Mouse (Mus musculus) midbrain, embryonic 12.5 days (tissue): ENCODE measurements around the gene Xrcc5. TPM values are rescaled to one million over a fixed set of nuclear protein-coding genes. Genes with fewer than 3 reads are reported as not detected.

Source experiments
- ATAC-seq: fragments of 200-750 bp; cut with Nextera tagmentation; 2 replicates; pipeline ENCODE4 v1.8.0; 2017; ENCODE audit warnings: low read depth, moderate TSS enrichment, moderate library complexity; ENCODE audit not compliant: low FRiP score
- H3K27ac ChIP-seq: fragments of 300-500 bp; sonication (generic); replicated peaks from 2 replicates; pipeline ENCODE4 v1.5.1; 2016; ENCODE audit warnings: mild to moderate bottlenecking
- H3K27me3 ChIP-seq: fragments of 300-500 bp; sonication (generic); 2 replicates; pipeline ENCODE4 v1.6.1; 2016; ENCODE audit warnings: mild to moderate bottlenecking
- H3K36me3 ChIP-seq: fragments of 300-500 bp; sonication (generic); 2 replicates; pipeline ENCODE4 v1.6.1; 2016
- H3K4me1 ChIP-seq: fragments of 300-500 bp; sonication (generic); 2 replicates; pipeline ENCODE4 v1.6.1; 2016
- H3K4me2 ChIP-seq: fragments of 300-500 bp; sonication (generic); replicated peaks from 2 replicates; pipeline ENCODE4 v1.6.1; 2016; ENCODE audit warnings: mild to moderate bottlenecking, moderate library complexity
- H3K4me3 ChIP-seq: fragments of 300-500 bp; sonication (generic); 2 replicates; pipeline ENCODE4 v1.5.1; 2016; ENCODE audit warnings: mild to moderate bottlenecking
- H3K9ac ChIP-seq: fragments of 300-500 bp; sonication (generic); replicated peaks from 2 replicates; pipeline ENCODE4 v1.6.1; 2016; ENCODE audit warnings: mild to moderate bottlenecking, moderate library complexity
- H3K9me3 ChIP-seq: fragments of 300-500 bp; sonication (generic); 2 replicates; pipeline ENCODE4 v1.6.1; 2016; ENCODE audit warnings: mild to moderate bottlenecking
- WGBS: fragments of 180-500 bp; shearing (Covaris S2); methylation state at CpG from one replicate; pipeline ENCODE4 v1.1.7; 2016; 5-methylcytosine and 5-hydroxymethylcytosine counted together
- polyA plus RNA-seq: library from polyadenylated mRNA; unstranded; fragments of >200 nt; fragmentation: Nextera tagmentation; extraction: Ambion mirVana; gene quantifications from 2 replicates; pipeline ENCODE4 v1.2.1, GENCODE M21; 2016

Xrcc5 gene
- polyA plus RNA-seq, 1 experiment from 2014 or later = 39.9 TPM

GRCm38 (mm10) chr1:72316901-72317300 is 9.7 kb downstream of the Xrcc5 start:
- Histone ChIP-seq H3K4me2 (no peak overlapping the region), H3K9me3 (no peaks in the 10 kb centered on the region), H3K27me3 (no peaks in the 10 kb centered on the region), H3K4me3 (no peak overlapping the region), H3K9ac (no peak overlapping the region), H3K27ac (no peak overlapping the region), H3K36me3 (peaks cover 47% of the 10 kb centered on the region), H3K4me1 (no peaks in the 10 kb centered on the region)
- WGBS = 87% methylated on average over 7 of the region's 7 CpGs
- ATAC-seq = no peak

- H3K9ac ChIP-seq = no peak overlapping the region
- H3K9me3 ChIP-seq = no peaks in the 10 kb centered on the region
- H3K4me1 ChIP-seq = no peaks in the 10 kb centered on the region
- no peaks in the 10 kb centered on the region for H3K27me3 ChIP-seq
- H3K27ac ChIP-seq = no peak overlapping the region
- H3K4me3 ChIP-seq = no peak overlapping the region
- H3K36me3 ChIP-seq = peaks cover 57% of the 10 kb centered on the region
- 92% methylated on average over 5 of the region's 5 CpGs for WGBS
- ATAC-seq = no peak
- H3K4me2 ChIP-seq = no peak overlapping the region
Observed at GRCm38 (mm10) chr1:72320759-72321158, 13.5 kb downstream of the Xrcc5 start.

DNA sequence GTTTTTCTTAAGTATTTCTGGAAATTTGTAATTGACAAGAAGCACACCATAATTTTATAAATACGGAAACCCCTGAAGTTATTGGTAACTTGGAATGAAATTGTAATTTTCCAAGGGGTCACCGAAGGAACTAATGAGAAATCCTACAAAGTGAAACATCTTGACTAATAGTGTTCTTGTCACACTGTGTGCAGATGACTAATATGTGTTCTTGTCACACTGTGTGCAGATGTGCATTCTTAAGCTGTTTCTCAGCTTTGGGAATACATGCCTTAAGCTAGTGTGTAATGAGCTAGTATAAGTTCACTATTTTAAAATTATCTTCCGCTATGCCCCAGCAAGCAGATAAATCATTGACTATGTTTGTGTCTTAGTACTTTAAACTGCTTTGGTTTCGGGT is 16.0 kb downstream of the Xrcc5 start:
- no peak overlapping the region for H3K27ac ChIP-seq
- no peaks in the 10 kb centered on the region for H3K9me3 ChIP-seq
- ATAC-seq = no peak
- H3K27me3 ChIP-seq = no peaks in the 10 kb centered on the region
- 94% methylated on average over 4 of the region's 4 CpGs for WGBS
- no peak overlapping the region for H3K9ac ChIP-seq
- no peak overlapping the region for H3K4me2 ChIP-seq
- H3K36me3 ChIP-seq = peaks cover 66% of the 10 kb centered on the region
- H3K4me3 ChIP-seq = no peak overlapping the region
- H3K4me1 ChIP-seq = no peaks in the 10 kb centered on the region

- Histone ChIP-seq H3K27ac (no peak overlapping the region), H3K4me2 (no peak overlapping the region), H3K4me1 (no peaks in the 10 kb centered on the region), H3K4me3 (no peak overlapping the region), H3K27me3 (no peaks in the 10 kb centered on the region), H3K36me3 (peaks cover 63% of the 10 kb centered on the region), H3K9ac (no peak overlapping the region), H3K9me3 (no peaks in the 10 kb centered on the region)
- no peak for ATAC-seq
- 91% methylated on average over 11 of the region's 11 CpGs for WGBS
Observed at GRCm38 (mm10) chr1:72326162-72326821, 19.1 kb downstream of the Xrcc5 start.

DNA sequence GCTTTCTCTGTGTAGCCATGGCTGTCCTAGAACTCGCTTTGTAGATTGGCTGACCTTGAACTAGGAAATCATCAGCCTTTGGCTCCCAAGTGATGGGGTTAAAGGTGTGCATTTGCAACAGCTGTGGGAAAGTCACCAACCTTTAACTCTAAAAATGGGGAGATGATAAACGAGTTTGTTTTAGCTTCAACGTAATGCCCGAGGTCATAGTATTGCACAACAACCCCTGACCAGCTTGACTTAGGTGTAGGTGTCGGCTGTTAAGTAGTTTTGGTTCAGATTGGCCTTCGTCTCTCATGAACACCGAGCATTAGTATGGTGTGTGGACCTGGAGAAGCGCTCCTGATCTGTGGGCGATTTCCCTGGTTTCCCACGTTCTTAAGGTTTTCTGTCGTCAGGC is 27.6 kb downstream of the Xrcc5 start:
- H3K4me3 ChIP-seq = no peak overlapping the region
- H3K27me3 ChIP-seq = no peaks in the 10 kb centered on the region
- H3K27ac ChIP-seq = no peak overlapping the region
- peaks cover 44% of the 10 kb centered on the region for H3K36me3 ChIP-seq
- H3K4me1 ChIP-seq = no peaks in the 10 kb centered on the region
- no peaks in the 10 kb centered on the region for H3K9me3 ChIP-seq
- H3K4me2 ChIP-seq = no peak overlapping the region
- no peak for ATAC-seq
- H3K9ac ChIP-seq = no peak overlapping the region
- 93% methylated on average over 11 of the region's 11 CpGs for WGBS

DNA sequence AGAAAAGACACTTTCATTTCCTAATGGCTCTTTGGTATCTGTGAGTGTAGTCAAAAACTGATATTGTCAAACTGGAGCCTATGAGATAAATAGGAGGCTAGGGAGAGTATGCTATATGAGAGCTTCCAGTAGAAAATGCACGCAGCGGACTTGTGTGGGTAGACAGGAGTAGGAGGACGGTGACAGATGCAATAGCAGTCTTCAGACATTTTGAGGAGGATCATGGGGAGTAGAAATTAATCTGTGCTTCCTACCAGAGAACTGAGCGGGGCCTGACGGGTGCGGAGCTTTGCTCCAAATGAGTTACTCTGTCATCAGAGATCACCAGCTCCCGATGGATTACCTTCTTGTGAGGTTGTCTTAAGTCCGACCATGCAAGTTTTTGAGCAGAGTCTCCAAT is 29.6 kb downstream of the Xrcc5 start:
- no peak for ATAC-seq
- 94% methylated on average over 8 of the region's 8 CpGs for WGBS
- Histone ChIP-seq H3K4me2 (no peak overlapping the region), H3K27me3 (no peaks in the 10 kb centered on the region), H3K36me3 (peaks cover 46% of the 10 kb centered on the region), H3K27ac (no peak overlapping the region), H3K9ac (no peak overlapping the region), H3K4me3 (no peak overlapping the region), H3K4me1 (no peaks in the 10 kb centered on the region), H3K9me3 (no peaks in the 10 kb centered on the region)

DNA sequence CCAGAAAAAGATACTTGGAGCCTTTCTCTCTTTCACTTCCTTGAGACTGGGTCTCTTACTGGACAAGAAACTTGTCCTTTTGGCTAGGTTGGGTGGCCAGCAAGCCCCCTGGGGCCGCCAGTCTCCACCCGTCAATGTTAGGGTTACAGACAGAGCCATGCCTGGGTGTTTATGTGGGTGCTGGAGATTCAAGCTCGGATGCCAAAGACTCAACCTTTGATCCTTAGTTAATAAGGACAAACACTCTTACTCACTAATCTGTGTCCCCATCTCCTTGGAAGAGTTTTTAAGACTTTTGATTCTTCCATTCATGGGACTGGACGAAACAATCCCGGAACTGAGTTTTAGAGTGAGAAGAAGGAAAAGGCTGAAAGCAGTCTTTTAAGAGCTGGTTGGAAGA is 31.1 kb downstream of the Xrcc5 start:
- no peak for ATAC-seq
- 87% methylated on average over 5 of the region's 5 CpGs for WGBS
- Histone ChIP-seq H3K9ac (no peak overlapping the region), H3K4me2 (no peak overlapping the region), H3K27ac (no peak overlapping the region), H3K27me3 (no peaks in the 10 kb centered on the region), H3K4me3 (no peak overlapping the region), H3K4me1 (no peaks in the 10 kb centered on the region), H3K9me3 (no peaks in the 10 kb centered on the region), H3K36me3 (peaks cover 47% of the 10 kb centered on the region)

- Histone ChIP-seq H3K9me3 (no peaks in the 10 kb centered on the region), H3K9ac (no peak overlapping the region), H3K36me3 (peaks cover 44% of the 10 kb centered on the region), H3K4me2 (no peak overlapping the region), H3K4me3 (no peak overlapping the region), H3K27me3 (no peaks in the 10 kb centered on the region), H3K27ac (no peak overlapping the region), H3K4me1 (no peaks in the 10 kb centered on the region)
- no peak for ATAC-seq
- 75% methylated on average over 6 of the region's 6 CpGs for WGBS
Observed at GRCm38 (mm10) chr1:72347873-72348272, 40.7 kb downstream of the Xrcc5 start.

GRCm38 (mm10) chr1:72354856-72355255 is 47.6 kb downstream of the Xrcc5 start:
- no peaks in the 10 kb centered on the region for H3K27me3 ChIP-seq
- no peak overlapping the region for H3K27ac ChIP-seq
- peaks cover 34% of the 10 kb centered on the region for H3K36me3 ChIP-seq
- no peak overlapping the region for H3K9ac ChIP-seq
- H3K4me1 ChIP-seq = no peaks in the 10 kb centered on the region
- H3K4me3 ChIP-seq = no peak overlapping the region
- 98% methylated on average over 2 of the region's 2 CpGs for WGBS
- ATAC-seq = no peak
- no peaks in the 10 kb centered on the region for H3K9me3 ChIP-seq
- no peak overlapping the region for H3K4me2 ChIP-seq

DNA sequence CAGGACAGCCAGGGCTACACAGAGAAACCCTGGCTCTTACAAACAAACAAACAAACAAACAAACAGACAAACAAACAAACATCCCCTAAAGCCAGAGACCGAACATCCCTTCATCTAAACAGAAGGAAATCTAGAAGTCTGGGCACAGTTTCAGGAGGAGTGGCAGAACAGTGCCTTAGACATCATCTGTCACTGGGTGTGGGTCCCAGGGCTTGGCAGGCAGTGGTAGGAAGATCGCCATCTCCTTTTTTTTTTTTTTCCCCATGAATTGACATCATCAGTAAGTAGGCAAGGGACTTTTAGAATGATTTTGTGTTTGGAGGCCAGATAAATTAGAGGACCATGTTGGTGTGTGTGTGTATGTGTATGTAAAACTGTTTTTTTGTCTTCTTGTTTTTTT is 51.0 kb downstream of the Xrcc5 start:
- H3K9me3 ChIP-seq = no peaks in the 10 kb centered on the region
- ATAC-seq = no peak
- no peak overlapping the region for H3K4me2 ChIP-seq
- H3K27me3 ChIP-seq = no peaks in the 10 kb centered on the region
- no peak overlapping the region for H3K4me3 ChIP-seq
- no peak overlapping the region for H3K9ac ChIP-seq
- WGBS = 92% methylated on average over 2 of the region's 2 CpGs
- peaks cover 29% of the 10 kb centered on the region for H3K36me3 ChIP-seq
- no peak overlapping the region for H3K27ac ChIP-seq
- H3K4me1 ChIP-seq = no peaks in the 10 kb centered on the region

DNA sequence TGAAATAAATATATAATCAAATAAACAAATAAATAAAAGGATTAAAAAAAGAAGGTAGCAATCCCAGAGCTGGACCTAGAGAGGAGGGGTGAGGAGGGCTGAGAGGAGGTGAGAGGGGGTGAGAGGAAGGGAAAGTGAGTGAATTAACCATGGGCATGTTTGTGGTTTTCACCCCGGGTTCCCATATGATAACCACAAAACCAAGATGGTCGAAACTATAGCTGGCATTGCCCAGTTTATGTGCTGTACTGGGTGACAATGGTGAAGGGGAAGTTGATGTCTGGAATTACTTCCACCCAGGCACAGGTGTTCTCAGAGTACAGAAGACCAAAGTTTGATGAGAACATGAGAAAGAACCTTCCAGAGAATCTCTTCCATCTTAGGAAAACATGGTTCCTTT is 52.2 kb downstream of the Xrcc5 start:
- WGBS = 94% methylated on average over 2 of the region's 2 CpGs
- Histone ChIP-seq H3K4me1 (no peaks in the 10 kb centered on the region), H3K9ac (no peak overlapping the region), H3K36me3 (peaks cover 26% of the 10 kb centered on the region), H3K27ac (no peak overlapping the region), H3K9me3 (no peaks in the 10 kb centered on the region), H3K27me3 (no peaks in the 10 kb centered on the region), H3K4me2 (no peak overlapping the region), H3K4me3 (no peak overlapping the region)
- ATAC-seq = no peak

- no peaks in the 10 kb centered on the region for H3K9me3 ChIP-seq
- no peak overlapping the region for H3K4me3 ChIP-seq
- no peaks in the 10 kb centered on the region for H3K27me3 ChIP-seq
- no peak for ATAC-seq
- no peak overlapping the region for H3K9ac ChIP-seq
- H3K4me1 ChIP-seq = no peaks in the 10 kb centered on the region
- H3K27ac ChIP-seq = no peak overlapping the region
- 91% methylated on average over 4 of the region's 4 CpGs for WGBS
- H3K4me2 ChIP-seq = no peak overlapping the region
- H3K36me3 ChIP-seq = peaks cover 15% of the 10 kb centered on the region; the same call in 1 of the 2 replicates
Observed at GRCm38 (mm10) chr1:72360809-72361208, 53.6 kb downstream of the Xrcc5 start.

- Histone ChIP-seq H3K9me3 (no peaks in the 10 kb centered on the region), H3K4me2 (no peak overlapping the region), H3K4me1 (no peaks in the 10 kb centered on the region), H3K27ac (no peak overlapping the region), H3K36me3 (0 out of 2 replicates have a peak, but pooled peaks cover 1% of the 10 kb centered on the region), H3K27me3 (no peaks in the 10 kb centered on the region), H3K9ac (no peak overlapping the region), H3K4me3 (no peak overlapping the region)
- 90% methylated on average over 8 of the region's 8 CpGs for whole genome bisulfite sequencing
- ATAC-seq = no peak
Observed at GRCm38 (mm10) chr1:72364661-72365060, 57.4 kb downstream of the Xrcc5 start.
